Mouse (Mus musculus): ENCODE measurements around the gene Rimklb. TPM values are rescaled to one million over a fixed set of nuclear protein-coding genes. Genes with fewer than 3 reads are reported as not detected.
"Not testable (repeated sequence)": the region's sequence is repeated elsewhere in the genome, so short reads cannot be mapped to it uniquely, and the experiment has no call there.

Gene Rimklb
- polyA plus RNA-seq (2015; fragmentation: Nextera tagmentation; extraction: Ambion mirVana): 9.3 and 11.6 TPM in 2 replicates

DNA sequence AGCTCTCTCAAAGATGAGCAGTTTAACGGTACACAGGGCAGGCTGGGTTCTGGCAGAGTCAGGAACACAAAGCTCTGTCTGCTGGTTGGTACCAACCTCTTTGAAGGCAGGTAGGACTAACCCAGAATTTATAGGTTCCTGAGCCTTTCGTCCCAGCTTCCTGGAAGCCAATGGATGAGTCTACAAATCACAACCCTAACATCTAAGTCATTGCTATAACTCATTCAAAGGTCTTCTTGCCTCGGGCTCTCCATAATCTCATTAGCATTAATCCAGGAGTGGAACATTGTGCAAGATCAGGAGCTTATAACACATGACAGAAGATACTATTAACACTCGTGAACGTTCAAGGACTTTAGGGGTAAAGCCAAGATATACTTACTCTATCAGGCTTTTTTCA lies at the start of gene Rimklb:
Gene Rimklb (minus strand): TSS at position 101 of the 400 bp plus-strand sequence.
- H3K4me1 ChIP-seq: peaks cover 17% of the 10 kb centered on the region
- H3K36me3 ChIP-seq: no peaks in the 10 kb centered on the region
- H3K27me3 ChIP-seq: no peaks in the 10 kb centered on the region
- no peaks in the 10 kb centered on the region for H3K9me3 ChIP-seq
- no peak within 1 kb of the TSS for H3K4me2 ChIP-seq
- no peak within 1 kb of the TSS for H3K9ac ChIP-seq
- 71% methylated on average over 5 of the region's 5 CpGs for WGBS
- H3K27ac ChIP-seq: no peak within 1 kb of the TSS
- no peak for ATAC-seq (ENCODE audit: insufficient number of reproducible peaks, low FRiP score, low TSS enrichment, low read depth)
- no peak within 1 kb of the TSS for H3K4me3 ChIP-seq

DNA sequence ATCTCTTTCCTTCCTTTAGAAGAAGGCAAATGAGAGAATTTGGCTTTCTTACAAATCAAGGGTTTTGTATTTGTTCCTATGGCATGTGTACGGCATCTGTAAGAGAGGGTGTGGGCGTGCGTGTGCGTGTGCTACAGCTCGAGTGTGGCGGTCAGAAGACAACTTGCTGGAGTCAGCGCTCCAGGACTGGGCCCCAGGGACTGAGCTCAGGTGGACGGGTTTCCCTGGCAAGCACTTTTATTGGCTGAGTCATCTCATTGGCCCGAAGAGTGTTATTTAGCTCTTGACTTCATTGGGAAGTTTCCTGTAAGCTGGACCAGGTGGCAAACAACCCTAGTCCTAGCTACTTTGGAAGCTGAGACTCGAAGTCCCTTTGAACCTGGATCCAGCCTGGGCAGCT lies 47.4 kb upstream of the Rimklb start:
- ATAC-seq (ENCODE audit: insufficient number of reproducible peaks, low FRiP score, low TSS enrichment, low read depth): peak; percentile 43; the same call in 1 of the 2 replicates

GRCm38 (mm10) chr6:122545289-122545882 lies 46.8 kb upstream of the Rimklb start:
- Histone ChIP-seq H3K9me3 (no peaks in the 10 kb centered on the region), H3K4me2 (peak overlapping the region; percentile 33; the same call in 1 of the 2 replicates), H3K27ac (peak overlapping the region; percentile 69; the same call in 1 of the 2 replicates)

More for the DNA sequence above, 47.4 kb upstream of the Rimklb start:
- peak overlapping the region; percentile 33 for H3K4me2 ChIP-seq
- H3K4me1 ChIP-seq: peaks cover 12% of the 10 kb centered on the region; the same call in 1 of the 2 replicates
- peak overlapping the region; percentile 69 for H3K27ac ChIP-seq
- no peak overlapping the region for H3K4me3 ChIP-seq
- no peaks in the 10 kb centered on the region for H3K27me3 ChIP-seq
- H3K9ac ChIP-seq: no peak overlapping the region
- 27% methylated on average over 10 of the region's 10 CpGs for WGBS
- no peaks in the 10 kb centered on the region for H3K36me3 ChIP-seq
- H3K9me3 ChIP-seq: no peaks in the 10 kb centered on the region

DNA sequence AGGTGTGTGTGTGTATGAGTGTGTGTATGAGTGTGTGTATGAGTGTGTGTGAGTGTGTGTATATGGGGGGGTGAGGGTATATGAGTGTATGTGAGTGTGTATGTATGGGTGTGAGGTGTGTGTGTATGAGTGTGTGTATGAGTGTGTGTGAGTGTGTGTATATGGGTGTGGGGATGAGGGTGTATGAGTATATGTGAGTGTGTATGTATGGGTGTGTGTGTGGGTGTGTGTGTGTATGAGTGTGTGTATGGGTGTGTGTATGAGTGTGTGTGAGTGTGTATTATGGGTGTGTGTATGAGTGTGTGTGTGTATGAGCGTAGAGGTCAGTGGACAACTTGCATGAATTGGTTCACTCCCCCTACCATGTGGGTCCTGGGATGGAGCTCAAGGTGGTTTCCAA lies 46.1 kb upstream of the Rimklb start:
- H3K4me3 ChIP-seq: no peak overlapping the region
- H3K36me3 ChIP-seq: no peaks in the 10 kb centered on the region
- 94% methylated on average over 1 of the region's 1 CpGs for WGBS
- ATAC-seq (ENCODE audit: insufficient number of reproducible peaks, low FRiP score, low TSS enrichment, low read depth): peak; percentile 49; the same call in 1 of the 2 replicates
- no peaks in the 10 kb centered on the region for H3K9me3 ChIP-seq
- H3K4me2 ChIP-seq: no peak overlapping the region
- peaks cover 12% of the 10 kb centered on the region; the same call in 1 of the 2 replicates for H3K4me1 ChIP-seq
- no peak overlapping the region for H3K9ac ChIP-seq
- no peaks in the 10 kb centered on the region for H3K27me3 ChIP-seq
- peak overlapping the region; percentile 3; the same call in 1 of the 2 replicates for H3K27ac ChIP-seq

More at GRCm38 (mm10) chr6:122545289-122545882, 46.8 kb upstream of the Rimklb start:
- no peak for ATAC-seq (ENCODE audit: insufficient number of reproducible peaks, low FRiP score, low TSS enrichment, low read depth)
- no peak overlapping the region for H3K4me3 ChIP-seq
- H3K36me3 ChIP-seq: no peaks in the 10 kb centered on the region
- no peak overlapping the region for H3K9ac ChIP-seq
- WGBS: 29% methylated on average over 9 of the region's 9 CpGs
- H3K27me3 ChIP-seq: no peaks in the 10 kb centered on the region
- peaks cover 12% of the 10 kb centered on the region; the same call in 1 of the 2 replicates for H3K4me1 ChIP-seq

- WGBS: 88% methylated on average over 5 of the region's 5 CpGs
- no peak for ATAC-seq (ENCODE audit: insufficient number of reproducible peaks, low FRiP score, low TSS enrichment, low read depth)
- H3K27me3 ChIP-seq: no peaks in the 10 kb centered on the region
Measured at GRCm38 (mm10) chr6:122543574-122543973, 45.0 kb upstream of the Rimklb start.

DNA sequence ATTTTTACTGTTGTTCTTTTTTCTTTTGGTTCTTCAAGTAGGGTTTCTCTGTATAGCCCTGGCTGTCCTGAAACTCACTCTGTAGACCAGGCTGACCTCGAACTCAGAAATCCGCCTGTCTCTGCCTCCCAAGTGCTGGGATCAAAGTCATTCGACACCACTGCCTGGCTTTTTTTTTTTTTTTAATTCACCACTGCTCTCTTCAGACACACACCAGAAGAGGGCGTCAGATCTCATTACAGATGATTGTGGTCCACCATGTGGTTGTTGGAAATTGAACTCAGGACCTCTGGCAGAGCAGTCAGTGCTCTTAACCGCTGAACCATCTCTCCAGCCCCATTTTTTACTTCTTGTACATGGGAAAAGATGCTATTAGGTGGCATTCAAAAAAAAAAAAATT lies 43.9 kb upstream of the Rimklb start:
- H3K9ac ChIP-seq: not testable (repeated sequence)
- WGBS: 81% methylated on average over 5 of the region's 5 CpGs

More at GRCm38 (mm10) chr6:122543574-122543973, 45.0 kb upstream of the Rimklb start:
- H3K9me3 ChIP-seq: no peaks in the 10 kb centered on the region
- H3K27ac ChIP-seq: no peak overlapping the region
- no peak overlapping the region for H3K4me2 ChIP-seq
- H3K4me1 ChIP-seq: peaks cover 12% of the 10 kb centered on the region; the same call in 1 of the 2 replicates
- no peak overlapping the region for H3K4me3 ChIP-seq
- no peak overlapping the region for H3K9ac ChIP-seq
- no peaks in the 10 kb centered on the region for H3K36me3 ChIP-seq

DNA sequence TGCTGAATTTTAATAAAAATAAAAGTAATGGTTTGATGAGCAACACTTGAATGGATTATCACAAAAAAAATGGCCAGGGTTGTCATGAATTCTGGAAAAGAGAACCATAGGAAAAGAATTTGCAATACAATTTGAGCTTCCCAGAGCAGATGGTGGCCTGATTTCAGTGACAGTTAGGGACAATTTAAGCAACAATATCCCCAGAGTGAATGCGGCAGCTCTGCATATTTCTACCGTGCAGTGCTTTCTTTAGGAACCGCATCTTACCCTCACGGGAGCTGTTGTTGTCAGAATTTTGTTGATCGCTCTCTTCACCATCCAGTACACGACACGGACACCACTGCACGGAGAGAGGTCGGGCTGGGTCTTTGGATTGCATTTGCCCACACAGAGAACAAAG lies 41.0 kb upstream of the Rimklb start:
- Histone ChIP-seq H3K4me1 (no peaks in the 10 kb centered on the region), H3K4me3 (no peak overlapping the region), H3K4me2 (no peak overlapping the region), H3K27ac (no peak overlapping the region), H3K9me3 (no peaks in the 10 kb centered on the region), H3K9ac (no peak overlapping the region), H3K36me3 (no peaks in the 10 kb centered on the region), H3K27me3 (no peaks in the 10 kb centered on the region)
- ATAC-seq (ENCODE audit: insufficient number of reproducible peaks, low FRiP score, low TSS enrichment, low read depth): no peak
- WGBS: 88% methylated on average over 9 of the region's 9 CpGs

More for the DNA sequence above, 43.9 kb upstream of the Rimklb start:
- H3K4me1 ChIP-seq: peaks cover 12% of the 10 kb centered on the region; the same call in 1 of the 2 replicates
- not testable (repeated sequence) for ATAC-seq (ENCODE audit: insufficient number of reproducible peaks, low FRiP score, low TSS enrichment, low read depth); H3K4me2 ChIP-seq; H3K36me3 ChIP-seq; H3K27ac ChIP-seq; H3K4me3 ChIP-seq; H3K9me3 ChIP-seq; H3K27me3 ChIP-seq

GRCm38 (mm10) chr6:122534032-122534431 lies 35.5 kb upstream of the Rimklb start:
- Histone ChIP-seq H3K4me1 (peaks cover 6% of the 10 kb centered on the region), H3K27ac (no peak overlapping the region), H3K9me3 (no peaks in the 10 kb centered on the region), H3K36me3 (no peaks in the 10 kb centered on the region), H3K27me3 (no peaks in the 10 kb centered on the region), H3K4me3 (no peak overlapping the region), H3K4me2 (no peak overlapping the region), H3K9ac (no peak overlapping the region)
- 55% methylated on average over 3 of the region's 3 CpGs for WGBS
- ATAC-seq (ENCODE audit: insufficient number of reproducible peaks, low FRiP score, low TSS enrichment, low read depth): no peak

DNA sequence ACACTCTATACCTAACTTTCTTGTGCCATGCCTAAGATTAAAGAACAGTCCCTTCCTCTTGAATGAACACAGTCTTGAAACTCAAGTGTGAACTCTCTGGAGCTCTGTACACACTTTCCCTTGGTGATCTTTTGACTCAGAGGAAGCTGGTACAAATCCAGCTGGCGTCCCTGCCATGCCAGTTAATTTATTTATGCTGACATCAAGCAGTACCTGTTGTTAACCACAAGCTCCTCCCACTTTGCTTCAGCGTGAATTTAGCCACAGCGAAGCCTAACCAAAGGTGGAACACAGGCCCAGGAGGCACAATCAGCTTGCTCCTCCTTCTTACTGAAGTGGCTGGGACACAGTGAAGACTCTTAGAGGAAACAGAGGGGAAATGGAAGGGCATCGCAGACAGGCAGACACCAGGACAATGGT lies 34.3 kb upstream of the Rimklb start:
- Histone ChIP-seq H3K4me3 (no peak overlapping the region), H3K36me3 (no peaks in the 10 kb centered on the region), H3K9me3 (no peaks in the 10 kb centered on the region), H3K27me3 (no peaks in the 10 kb centered on the region), H3K9ac (no peak overlapping the region), H3K27ac (no peak overlapping the region), H3K4me1 (peaks cover 6% of the 10 kb centered on the region), H3K4me2 (0 out of 2 replicates have a peak overlapping the region, but pooled peaks have one; percentile 7)
- WGBS: 7% methylated on average over 4 of the region's 4 CpGs
- no peak for ATAC-seq (ENCODE audit: insufficient number of reproducible peaks, low FRiP score, low TSS enrichment, low read depth)

DNA sequence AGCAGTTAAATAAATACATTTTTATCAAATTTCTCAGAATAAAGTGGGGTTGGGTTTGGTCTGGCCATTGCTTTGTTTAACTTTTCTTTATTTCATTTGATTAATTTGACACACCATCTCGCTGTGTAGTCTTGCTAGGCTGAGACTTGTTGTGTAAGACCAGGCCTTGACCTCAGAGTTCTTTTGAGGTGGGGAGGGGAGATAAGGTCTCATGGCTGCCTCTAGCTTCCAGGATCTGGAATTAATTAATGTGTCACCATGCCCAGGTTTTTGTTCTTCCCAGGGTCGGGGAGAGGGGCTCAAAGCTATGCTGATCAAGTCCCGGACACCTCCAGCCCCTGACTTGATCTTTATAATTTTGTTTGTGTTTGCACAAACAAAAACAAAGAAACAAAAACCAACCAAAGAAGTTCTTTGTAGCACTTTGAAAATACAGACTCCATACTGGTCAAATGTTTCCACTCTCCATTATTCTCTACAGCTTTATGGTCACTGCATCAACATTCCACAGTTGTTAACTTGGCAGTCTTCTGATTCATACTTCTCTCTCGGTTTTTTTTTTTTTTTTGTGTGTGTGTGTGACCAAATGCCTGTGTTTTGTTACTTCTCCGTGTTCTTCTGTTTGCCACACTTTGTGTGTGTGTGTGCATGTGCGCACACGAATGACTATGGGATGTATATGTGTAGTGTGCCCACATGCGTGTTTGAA lies 33.1 kb upstream of the Rimklb start:
- no peaks in the 10 kb centered on the region for H3K36me3 ChIP-seq
- WGBS: 60% methylated on average over 8 of the region's 8 CpGs
- H3K4me3 ChIP-seq: no peak overlapping the region
- no peaks in the 10 kb centered on the region for H3K27me3 ChIP-seq
- H3K27ac ChIP-seq: no peak overlapping the region
- no peak overlapping the region for H3K4me2 ChIP-seq
- no peak for ATAC-seq (ENCODE audit: insufficient number of reproducible peaks, low FRiP score, low TSS enrichment, low read depth)
- peaks cover 6% of the 10 kb centered on the region for H3K4me1 ChIP-seq
- no peaks in the 10 kb centered on the region for H3K9me3 ChIP-seq
- H3K9ac ChIP-seq: no peak overlapping the region

GRCm38 (mm10) chr6:122528136-122528535 lies 29.6 kb upstream of the Rimklb start:
- 76% methylated on average over 11 of the region's 11 CpGs for WGBS
- Histone ChIP-seq H3K4me2 (no peak overlapping the region), H3K36me3 (no peaks in the 10 kb centered on the region), H3K27me3 (no peaks in the 10 kb centered on the region), H3K4me1 (peaks cover 5% of the 10 kb centered on the region), H3K4me3 (no peak overlapping the region), H3K27ac (no peak overlapping the region), H3K9ac (no peak overlapping the region), H3K9me3 (no peaks in the 10 kb centered on the region)
- no peak for ATAC-seq (ENCODE audit: insufficient number of reproducible peaks, low FRiP score, low TSS enrichment, low read depth)

DNA sequence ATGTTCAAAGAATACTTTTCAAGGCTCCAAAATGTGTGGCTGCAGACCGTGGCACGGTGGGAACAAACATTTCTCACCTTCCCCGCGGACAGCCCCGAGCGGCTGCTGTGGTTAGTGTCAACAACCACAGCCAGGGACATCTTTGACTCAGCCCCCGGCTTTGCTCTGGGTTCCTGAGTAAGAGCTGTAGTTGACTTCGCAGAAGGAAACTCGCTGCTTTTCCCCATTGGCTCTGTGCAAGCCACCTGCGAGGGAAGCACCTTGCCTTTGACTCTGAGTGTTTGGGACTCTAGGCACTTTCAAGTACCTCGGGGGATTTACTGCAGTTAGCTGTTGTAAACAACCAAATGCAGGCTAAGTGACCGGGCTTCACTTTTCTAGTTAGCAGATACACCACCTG lies 29.0 kb upstream of the Rimklb start:
- Histone ChIP-seq H3K27me3 (no peaks in the 10 kb centered on the region), H3K4me1 (no peaks in the 10 kb centered on the region; the same call in 1 of the 2 replicates), H3K9me3 (no peaks in the 10 kb centered on the region), H3K4me3 (no peak overlapping the region), H3K9ac (no peak overlapping the region), H3K36me3 (no peaks in the 10 kb centered on the region), H3K27ac (no peak overlapping the region), H3K4me2 (no peak overlapping the region)
- ATAC-seq (ENCODE audit: insufficient number of reproducible peaks, low FRiP score, low TSS enrichment, low read depth): no peak
- WGBS: 30% methylated on average over 12 of the region's 12 CpGs

All from limb, embryonic 15.5 days (tissue).